Comparison of ENCODE assay signal across 10 mouse cellular contexts in the genomic region with DNA sequence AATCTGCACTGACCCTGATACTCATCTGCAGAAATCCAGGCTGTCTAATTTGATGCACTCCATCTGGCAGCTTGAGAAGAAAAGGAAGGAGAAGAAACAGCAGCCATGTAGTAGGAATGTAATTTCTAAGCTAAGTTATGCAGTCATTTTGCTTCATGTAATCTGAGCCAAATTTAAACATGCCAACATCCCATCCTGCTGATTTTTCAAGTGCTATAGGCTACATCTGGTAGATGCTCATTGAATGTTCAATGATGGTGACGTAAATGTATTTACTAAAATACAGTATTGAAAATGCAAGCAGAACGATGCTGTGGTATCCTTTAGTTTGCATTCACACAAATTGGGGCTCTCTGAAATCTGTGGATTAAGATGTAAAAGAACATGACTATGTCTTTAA.
"Had no signal": no experiment of that assay in that cellular context is flagged by ENCODE, and none has a peak within 500 bp of the region (broad histone marks: within the 10 kb centered on the region; RNA-seq: fewer than 3 reads in every experiment).

No protein-coding gene starts in this region.

- ATAC-seq: liver, embryonic 12.5 days; midbrain, embryonic 16.5 days had no signal

- H3K27ac ChIP-seq: limb, embryonic 15.5 days; liver, embryonic 12.5 days; midbrain, embryonic 12.5 days; neural tube, embryonic 13.5 days; stomach, embryonic 15.5 days had no signal

- DNase-seq: kidney, postnatal 36 days; layer of hippocampus, adult 9-11 months; layer of hippocampus, postnatal 36 days; right cerebral cortex, postnatal 14 days had no signal

- H3K4me1 ChIP-seq: liver, embryonic 12.5 days; midbrain, embryonic 12.5 days; neural tube, embryonic 13.5 days; stomach, embryonic 15.5 days had no signal

- H3K27me3 ChIP-seq: limb, embryonic 15.5 days; liver, embryonic 12.5 days; midbrain, embryonic 12.5 days; neural tube, embryonic 13.5 days; stomach, embryonic 15.5 days had no signal

- H3K4me2 ChIP-seq: limb, embryonic 15.5 days; liver, embryonic 12.5 days; midbrain, embryonic 12.5 days; neural tube, embryonic 13.5 days; stomach, embryonic 15.5 days had no signal

- H3K4me3 ChIP-seq: limb, embryonic 15.5 days; liver, embryonic 12.5 days; midbrain, embryonic 12.5 days; neural tube, embryonic 13.5 days; stomach, embryonic 15.5 days had no signal

- H3K9ac ChIP-seq: limb, embryonic 15.5 days; liver, embryonic 12.5 days; midbrain, embryonic 12.5 days; neural tube, embryonic 13.5 days; stomach, embryonic 15.5 days had no signal

- H3K36me3 ChIP-seq: limb, embryonic 15.5 days; liver, embryonic 12.5 days; midbrain, embryonic 12.5 days; neural tube, embryonic 13.5 days; stomach, embryonic 15.5 days had no signal

- H3K9me3 ChIP-seq: limb, embryonic 15.5 days; liver, embryonic 12.5 days; midbrain, embryonic 12.5 days; neural tube, embryonic 13.5 days; stomach, embryonic 15.5 days had no signal
